Mouse (Mus musculus): ENCODE results near the gene Emc6.

DNA sequence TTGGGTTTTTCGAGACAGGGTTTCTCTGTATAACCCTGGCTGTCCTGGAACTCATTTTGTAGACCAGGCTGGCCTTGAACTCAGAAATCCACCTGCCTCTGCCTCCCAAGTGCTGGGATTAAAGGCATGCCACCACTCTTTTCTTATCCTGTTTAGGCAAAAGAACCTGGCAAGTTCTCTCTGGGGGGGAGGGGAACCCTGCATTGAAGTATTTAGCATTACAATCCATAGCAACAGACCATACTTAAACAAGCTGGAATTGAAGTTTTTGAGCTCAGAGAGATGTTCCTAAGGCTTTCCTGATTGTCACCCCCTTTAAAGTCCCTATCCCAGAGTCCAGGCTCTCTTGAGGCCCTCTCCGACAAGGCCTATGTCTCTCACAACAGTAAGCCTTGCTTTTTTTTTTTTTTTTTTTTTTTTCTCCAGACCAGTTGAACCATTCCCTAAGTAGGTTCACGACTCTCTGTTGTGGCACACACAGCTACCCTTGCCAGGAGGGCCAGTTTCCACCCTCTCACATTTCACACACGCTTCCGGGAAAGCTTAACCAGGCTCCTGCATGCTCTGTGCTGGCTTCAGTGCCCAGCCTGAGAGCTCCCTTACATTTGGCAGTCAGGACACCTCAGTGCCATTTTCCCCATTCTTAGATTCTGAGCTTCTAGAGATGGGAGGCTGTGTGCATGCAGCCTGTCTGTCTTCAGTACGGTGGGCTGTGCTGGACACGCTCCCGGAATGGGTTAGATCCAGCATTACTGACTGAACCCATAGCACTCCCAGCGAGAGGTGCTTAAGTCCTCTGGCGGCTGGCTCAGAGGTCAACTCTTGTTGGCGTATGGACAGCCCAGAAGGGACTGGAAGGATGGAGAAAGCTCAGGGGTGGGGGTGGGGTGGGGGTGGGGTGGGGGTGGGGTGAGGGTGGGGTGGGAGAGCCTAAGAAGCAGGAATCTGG, 30.5 kb downstream of the Emc6 start:
- TF ChIP-seq POLR2A (IDR thresholded peaks at IDR 0.05; ENCODE audit: borderline replicate concordance, low read depth, low read length), result no peak
- TF ChIP-seq CTCF (IDR thresholded peaks at IDR 0.05; ENCODE audit: low read depth, low read length), result no peak

All from bone marrow macrophage, adult 2 months (primary cell).